Mouse (Mus musculus) intestine, postnatal 0 days (tissue): ENCODE measurements at regions not wholly inside any gene's neighbourhood (a gene's known extent, or its start where the extent isn't known, plus 50 kb on each side); places are given as distances from the start of the nearest gene placed in this dataset.

ENCODE experiments used
- ATAC-seq: fragments of 200-750 bp; cut with Nextera tagmentation; 2 replicates; pipeline ENCODE4 v1.8.0; 2017; ENCODE audit warnings: mild to moderate bottlenecking, moderate TSS enrichment, moderate library complexity
- H3K27ac ChIP-seq: fragments of 300-500 bp; sonication (generic); 2 replicates; pipeline ENCODE4 v1.5.1; 2014; ENCODE audit warnings: mild to moderate bottlenecking, low read depth, low read length, moderate library complexity
- H3K27me3 ChIP-seq: fragments of 300-500 bp; sonication (generic); replicated peaks from 2 replicates; pipeline ENCODE4 v1.6.1; 2014; ENCODE audit warnings: low read length, mixed read lengths; ENCODE audit not compliant: control insufficient read depth, insufficient read depth
- H3K36me3 ChIP-seq: fragments of 300-500 bp; sonication (generic); 2 replicates; pipeline ENCODE4 v1.6.1; 2014; ENCODE audit warnings: mild to moderate bottlenecking, moderate library complexity; ENCODE audit not compliant: control insufficient read depth, insufficient read depth
- H3K4me1 ChIP-seq: fragments of 300-500 bp; sonication (generic); replicated peaks from 2 replicates; pipeline ENCODE4 v1.6.1; 2014; ENCODE audit warnings: antibody characterized with exemption, low read length, mixed read lengths; ENCODE audit not compliant: control insufficient read depth, insufficient read depth
- H3K4me2 ChIP-seq: fragments of 300-500 bp; sonication (generic); replicated peaks from 2 replicates; pipeline ENCODE4 v1.6.1; 2014; ENCODE audit warnings: low read depth, mild to moderate bottlenecking, moderate library complexity
- H3K4me3 ChIP-seq: fragments of 300-500 bp; sonication (generic); 2 replicates; pipeline ENCODE4 v1.5.1; 2014; ENCODE audit warnings: low read depth, low read length
- H3K9ac ChIP-seq: fragments of 300-500 bp; sonication (generic); 2 replicates; pipeline ENCODE4 v1.6.1; 2014; ENCODE audit warnings: mild to moderate bottlenecking, low read depth, low read length
- H3K9me3 ChIP-seq: fragments of 300-500 bp; sonication (generic); 2 replicates; pipeline ENCODE4 v1.6.1; 2016; ENCODE audit warnings: mixed run types; ENCODE audit not compliant: control insufficient read depth
- CTCF ChIP-seq: sonication (generic); IDR thresholded peaks from 2 replicates; pipeline ENCODE4 v1.5.1; 2016; ENCODE audit warnings: low read depth, mild to moderate bottlenecking, control low read depth, antibody characterized with exemption, moderate library complexity
- WGBS: fragments of 180-500 bp; shearing (Covaris S2); extraction: QIAGEN DNeasy Blood & Tissue Kit; methylation state at CpG from one replicate; pipeline ENCODE4 v1.1.7; 2014; 5-methylcytosine and 5-hydroxymethylcytosine counted together

DNA sequence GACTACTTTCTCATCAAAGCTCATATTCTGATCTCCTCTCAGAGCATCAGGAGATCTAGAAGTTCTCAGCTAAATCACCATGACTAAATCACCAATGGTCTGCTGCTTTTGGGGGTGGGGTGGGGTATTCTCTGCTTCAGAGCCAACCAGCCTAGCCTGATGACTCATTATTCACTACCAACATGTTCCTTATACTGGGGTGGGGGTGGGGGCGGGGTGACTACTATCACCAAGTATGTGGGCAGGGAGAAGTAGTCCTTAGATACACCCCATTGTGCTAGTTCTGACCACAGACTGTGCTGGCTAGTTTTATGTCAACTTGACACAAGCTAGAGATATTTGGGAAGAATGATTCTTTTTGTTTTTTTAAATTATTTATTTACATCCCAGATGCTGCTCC, 143.0 kb downstream of the Cbln1 start:
- no peaks in the 10 kb centered on the region for H3K36me3 ChIP-seq
- no peak overlapping the region for H3K4me2 ChIP-seq
- WGBS: 81% methylated on average over 1 of the region's 1 CpGs
- H3K27ac ChIP-seq: no peak overlapping the region
- no peak overlapping the region for H3K4me3 ChIP-seq
- no peaks in the 10 kb centered on the region for H3K9me3 ChIP-seq
- no peak overlapping the region for H3K9ac ChIP-seq
- H3K4me1 ChIP-seq: no peaks in the 10 kb centered on the region
- ATAC-seq: no peak
- H3K27me3 ChIP-seq: no peaks in the 10 kb centered on the region
- no peak for TF ChIP-seq CTCF

DNA sequence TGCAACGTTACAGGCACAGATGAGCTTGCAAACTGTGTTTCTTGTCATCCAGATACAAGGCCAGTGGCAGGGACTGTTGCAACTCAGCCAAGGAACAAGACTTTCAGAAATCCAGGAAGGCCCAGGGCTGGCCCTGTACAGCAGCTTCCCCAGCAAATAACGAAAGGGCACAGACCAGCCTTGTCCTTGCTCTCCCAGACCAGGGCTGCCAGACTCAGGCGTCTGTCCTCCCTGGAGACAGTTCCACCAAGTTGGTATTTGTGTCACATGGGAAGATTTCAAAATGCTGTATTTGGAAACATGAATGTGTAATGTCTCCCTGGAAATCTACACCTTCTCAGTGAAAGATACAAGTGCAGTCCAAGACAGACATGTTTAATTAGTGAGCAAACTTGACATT, 157.8 kb downstream of the Cbln1 start:
- Histone ChIP-seq H3K9me3 (no peaks in the 10 kb centered on the region), H3K9ac (no peak overlapping the region), H3K4me1 (no peaks in the 10 kb centered on the region), H3K27ac (no peak overlapping the region), H3K27me3 (no peaks in the 10 kb centered on the region), H3K4me2 (no peak overlapping the region), H3K4me3 (no peak overlapping the region), H3K36me3 (no peaks in the 10 kb centered on the region)
- WGBS: 26% methylated on average over 3 of the region's 3 CpGs
- TF ChIP-seq CTCF: no peak
- ATAC-seq: no peak

DNA sequence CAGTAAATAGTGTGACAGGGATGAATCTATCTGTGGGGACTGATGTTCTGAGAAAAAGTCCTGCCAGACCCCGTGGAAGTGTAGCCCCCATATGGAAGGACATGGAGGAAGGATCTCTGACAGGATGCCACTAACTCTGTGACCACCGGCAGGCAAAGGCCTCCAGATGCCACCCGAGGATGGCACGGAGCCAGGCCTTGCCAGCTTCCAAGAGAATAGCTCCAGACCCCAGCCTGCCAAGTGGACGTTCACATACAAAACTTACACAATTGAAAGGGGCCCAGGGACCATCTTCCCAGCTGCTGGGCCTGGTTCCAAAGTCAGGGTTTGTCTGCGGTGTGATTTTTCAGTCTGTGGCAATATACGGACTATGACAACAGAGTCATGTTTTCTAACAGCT, 161.1 kb downstream of the Cbln1 start:
- no peak overlapping the region for H3K4me3 ChIP-seq
- no peak for TF ChIP-seq CTCF
- no peak for ATAC-seq
- no peaks in the 10 kb centered on the region for H3K9me3 ChIP-seq
- H3K4me1 ChIP-seq: no peaks in the 10 kb centered on the region
- no peaks in the 10 kb centered on the region for H3K36me3 ChIP-seq
- no peak overlapping the region for H3K4me2 ChIP-seq
- no peak overlapping the region for H3K27ac ChIP-seq
- 71% methylated on average over 7 of the region's 7 CpGs for whole genome bisulfite sequencing
- no peaks in the 10 kb centered on the region for H3K27me3 ChIP-seq
- no peak overlapping the region for H3K9ac ChIP-seq

DNA sequence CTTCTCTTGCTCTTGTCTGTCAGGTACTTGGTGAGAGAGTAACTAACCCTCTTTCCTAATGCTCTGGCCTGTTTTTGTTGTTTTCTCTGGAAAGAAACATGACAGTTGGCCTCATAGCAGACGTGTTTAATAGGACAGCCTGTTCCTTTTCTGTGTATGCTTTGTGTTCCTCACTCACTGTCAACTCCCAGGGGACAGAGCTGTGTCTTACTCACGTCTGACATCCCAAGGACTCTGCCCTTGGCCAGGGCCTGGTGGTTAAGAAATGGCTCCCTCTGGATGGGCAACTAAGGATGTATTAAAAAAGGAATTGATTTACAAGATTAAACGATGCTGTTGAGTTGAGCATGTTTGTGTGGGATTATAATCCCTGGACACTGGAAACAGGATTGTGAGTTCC, 164.1 kb downstream of the Cbln1 start:
- ATAC-seq: no peak
- no peaks in the 10 kb centered on the region for H3K9me3 ChIP-seq
- no peak overlapping the region for H3K4me3 ChIP-seq
- no peak for TF ChIP-seq CTCF
- H3K36me3 ChIP-seq: no peaks in the 10 kb centered on the region
- no peaks in the 10 kb centered on the region for H3K27me3 ChIP-seq
- no peak overlapping the region for H3K27ac ChIP-seq
- H3K4me2 ChIP-seq: no peak overlapping the region
- no peak overlapping the region for H3K9ac ChIP-seq
- 65% methylated on average over 3 of the region's 3 CpGs for WGBS
- no peaks in the 10 kb centered on the region for H3K4me1 ChIP-seq

DNA sequence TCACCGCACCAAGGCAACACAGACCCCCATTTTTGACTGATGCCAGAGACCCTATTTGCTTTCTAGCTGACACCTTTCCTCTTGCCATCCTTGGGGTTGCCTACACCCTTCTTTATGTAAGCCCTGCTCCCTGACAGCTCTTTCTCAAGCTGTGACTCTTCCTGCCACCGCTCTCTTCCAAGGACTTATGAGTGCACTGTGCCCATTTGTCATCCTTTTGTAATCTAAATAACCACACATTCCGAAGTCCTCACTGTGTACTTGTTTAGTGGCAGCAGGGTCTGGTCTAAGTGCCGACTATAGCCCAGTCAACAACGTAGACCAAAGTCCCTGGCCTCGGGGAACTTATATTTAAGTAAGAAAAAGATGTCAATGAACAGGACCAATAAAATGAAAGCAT, 167.4 kb downstream of the Cbln1 start:
- no peak for TF ChIP-seq CTCF

DNA sequence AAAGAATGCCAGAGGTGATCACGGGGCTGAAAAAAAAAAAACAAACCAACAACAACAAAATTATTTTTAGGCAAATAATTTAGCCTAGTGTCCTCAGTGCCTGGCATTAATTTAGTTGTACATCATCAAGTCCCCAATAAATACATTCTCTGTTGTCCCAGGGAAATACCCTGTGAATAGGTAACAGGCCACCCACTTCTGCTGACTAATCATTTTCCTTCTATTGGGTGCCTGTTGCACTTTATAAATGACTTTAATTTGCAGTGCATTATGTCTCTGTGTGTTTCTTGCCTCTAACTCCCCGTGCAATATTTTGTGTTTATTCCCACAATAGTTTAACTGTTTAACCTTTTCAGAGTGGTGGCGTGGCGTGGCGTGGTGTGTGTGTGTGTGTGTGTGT, 168.9 kb downstream of the Cbln1 start:
- Histone ChIP-seq H3K36me3 (no peaks in the 10 kb centered on the region), H3K4me2 (no peak overlapping the region), H3K9ac (no peak overlapping the region), H3K27ac (no peak overlapping the region), H3K4me3 (no peak overlapping the region), H3K4me1 (no peaks in the 10 kb centered on the region), H3K9me3 (no peaks in the 10 kb centered on the region), H3K27me3 (no peaks in the 10 kb centered on the region)
- TF ChIP-seq CTCF: no peak
- WGBS: 86% methylated on average over 5 of the region's 5 CpGs
- no peak for ATAC-seq

More for the DNA sequence above, 167.4 kb downstream of the Cbln1 start:
- Histone ChIP-seq H3K36me3 (no peaks in the 10 kb centered on the region), H3K9me3 (no peaks in the 10 kb centered on the region), H3K4me2 (no peak overlapping the region), H3K27me3 (no peaks in the 10 kb centered on the region), H3K9ac (no peak overlapping the region), H3K27ac (no peak overlapping the region), H3K4me3 (no peak overlapping the region), H3K4me1 (no peaks in the 10 kb centered on the region)
- 64% methylated on average over 6 of the region's 6 CpGs for WGBS
- no peak for ATAC-seq

DNA sequence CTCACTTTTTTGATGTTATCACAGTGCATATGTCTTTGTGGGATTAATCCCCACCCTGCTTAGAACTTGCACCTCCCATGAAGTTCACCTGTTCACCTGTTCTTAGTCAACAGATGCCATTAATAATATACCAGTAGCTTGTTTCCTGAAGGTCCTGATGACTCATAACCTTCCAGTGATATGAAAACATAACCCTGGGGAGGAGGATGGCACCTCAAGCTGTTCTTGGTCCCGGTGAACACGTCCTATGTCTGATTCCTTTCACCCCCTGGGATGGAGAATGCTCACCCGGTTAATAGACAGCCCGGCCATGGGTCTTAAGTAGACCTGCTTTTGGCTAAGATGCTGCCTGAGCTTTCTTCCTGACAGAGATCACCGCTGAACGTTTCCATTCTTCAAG, 174.6 kb downstream of the Cbln1 start:
- Histone ChIP-seq H3K4me2 (no peak overlapping the region), H3K4me3 (no peak overlapping the region), H3K9ac (no peak overlapping the region), H3K27ac (no peak overlapping the region), H3K9me3 (no peaks in the 10 kb centered on the region), H3K27me3 (no peaks in the 10 kb centered on the region), H3K36me3 (no peaks in the 10 kb centered on the region), H3K4me1 (no peaks in the 10 kb centered on the region)
- ATAC-seq: no peak
- 89% methylated on average over 6 of the region's 6 CpGs for WGBS
- no peak for TF ChIP-seq CTCF
